Mouse (Mus musculus): Measurements from ENCODE around the gene Hoxb7.

- no peak for TF ChIP-seq POLR2A (IDR thresholded peaks at IDR 0.05; ENCODE audit: low read depth, low read length)
- TF ChIP-seq CTCF (IDR thresholded peaks at IDR 0.05; ENCODE audit: extremely low read depth, insufficient read length, insufficient replicate concordance, low read depth, low read length): no peak
Observed at GRCm38 (mm10) chr11:96281855-96282570, 4.4 kb upstream of the Hoxb7 start, which contains the start of gene Hoxb8.
